Mouse (Mus musculus) heart, postnatal 36 days (tissue): ENCODE measurements around the gene Prps1. TPM values are rescaled to one million over a fixed set of nuclear protein-coding genes. Genes with fewer than 3 reads are reported as not detected.

Source experiments
- DNase-seq, 2 experiments: peaks; one replicate each; pipeline ENCODE4 v3.0.0; 2021 to 2022
- intact Hi-C: fragments of 180-260 bp; cut with DNase I; formaldehyde crosslinking; loops from one replicate; pipeline ENCODE4 v1.15.1; 2025
- total RNA-seq, 2 experiments: library from RNA; stranded (reverse); gene quantifications; 2 replicates each; pipeline ENCODE4 v1.2.3; 2021

Prps1 gene
- total RNA-seq, result 10 to 100 TPM; 27.4 to 30.5 TPM

GRCm38 (mm10) chrX:140456279-140456731 lies at the start of gene Prps1:
Gene Prps1 (plus strand): TSS chrX:140456613.
- DNase-seq, result peak; percentile 80 to 84
- intact Hi-C loops, result no loop called here

GRCm38 (mm10) chrX:140407593-140407992 lies 48.8 kb upstream of the Prps1 start:
- no peak for DNase-seq
- intact Hi-C loops, result no loop called here

- no peak for DNase-seq
- intact Hi-C loops, result no loop called here
These were observed 37.9 kb upstream of the Prps1 start for GRCm38 (mm10) chrX:140418467-140418866.

GRCm38 (mm10) chrX:140427124-140427523 lies 29.3 kb upstream of the Prps1 start:
- no peak for DNase-seq
- intact Hi-C loops, result no loop called here

GRCm38 (mm10) chrX:140428252-140428651 lies 28.2 kb upstream of the Prps1 start:
- peak in 1 of 2 experiments; percentile 9 for DNase-seq

GRCm38 (mm10) chrX:140429985-140430384 lies 26.4 kb upstream of the Prps1 start:
- no peak for DNase-seq
- intact Hi-C loops, result no loop called here

More at GRCm38 (mm10) chrX:140428252-140428651, 28.2 kb upstream of the Prps1 start:
- intact Hi-C loops, result no loop called here

GRCm38 (mm10) chrX:140430506-140430905 lies 25.9 kb upstream of the Prps1 start:
- intact Hi-C loops, result no loop called here
- no peak for DNase-seq

- intact Hi-C loops, result no loop called here
- DNase-seq, result no peak
These were observed 24.4 kb upstream of the Prps1 start for GRCm38 (mm10) chrX:140431981-140432380.

GRCm38 (mm10) chrX:140432786-140433185 lies 23.6 kb upstream of the Prps1 start:
- no peak for DNase-seq
- intact Hi-C loops, result no loop called here

- intact Hi-C loops, result no loop called here
- DNase-seq, result no peak
These were observed 18.5 kb upstream of the Prps1 start for GRCm38 (mm10) chrX:140437906-140438305.

GRCm38 (mm10) chrX:140445551-140445950 lies 10.9 kb upstream of the Prps1 start:
- peak in 1 of 2 experiments; percentile 16 for DNase-seq
- intact Hi-C loops, result no loop called here

- intact Hi-C loops, result no loop called here
- DNase-seq, result no peak
These were observed 6.3 kb upstream of the Prps1 start for GRCm38 (mm10) chrX:140450071-140450470.

- no peak for DNase-seq
- intact Hi-C loops, result no loop called here
These were observed 508 bp downstream of the Prps1 start for GRCm38 (mm10) chrX:140456751-140457491.

- no peak for DNase-seq
- intact Hi-C loops, result no loop called here
These were observed 1.1 kb downstream of the Prps1 start for GRCm38 (mm10) chrX:140457502-140457901.

GRCm38 (mm10) chrX:140478231-140478630 lies 21.8 kb downstream of the Prps1 start:
- intact Hi-C loops, result loop anchor here (5.0 kb wide), 2 partner anchors 244 to 369 kb away; no protein-coding TSS in a partner anchor
- no peak for DNase-seq

GRCm38 (mm10) chrX:140479171-140479570 lies 22.8 kb downstream of the Prps1 start:
- peak in 1 of 2 experiments; percentile 61 for DNase-seq
- intact Hi-C loops, result loop anchor here (1.0 to 5.0 kb wide), 3 partner anchors 121 to 368 kb away; partner anchors contain the start of gene Tsc22d3

GRCm38 (mm10) chrX:140489174-140489573 lies 32.8 kb downstream of the Prps1 start:
- intact Hi-C loops, result no loop called here

GRCm38 (mm10) chrX:140490203-140490602 lies 33.8 kb downstream of the Prps1 start:
- no peak for DNase-seq
- intact Hi-C loops, result loop anchor here (5.0 kb wide), 1 partner anchor 232 kb away; no protein-coding TSS in a partner anchor

More at GRCm38 (mm10) chrX:140489174-140489573, 32.8 kb downstream of the Prps1 start:
- no peak for DNase-seq

- intact Hi-C loops, result loop anchor here (1.0 to 5.0 kb wide), 3 partner anchors 51 to 230 kb away; partner anchors contain the start of gene Tsc22d3
These were observed 35.6 kb downstream of the Prps1 start for GRCm38 (mm10) chrX:140491884-140492571.

GRCm38 (mm10) chrX:140493527-140494029 lies 37.2 kb downstream of the Prps1 start:
- no peak for DNase-seq
- intact Hi-C loops, result loop anchor here (5.0 kb wide), 1 partner anchor 229 kb away; no protein-coding TSS in a partner anchor

More at GRCm38 (mm10) chrX:140491884-140492571, 35.6 kb downstream of the Prps1 start:
- no peak for DNase-seq

- intact Hi-C loops, result loop anchor here (5.0 kb wide), 1 partner anchor 228 kb away; no protein-coding TSS in a partner anchor
These were observed 37.8 kb downstream of the Prps1 start for GRCm38 (mm10) chrX:140494170-140494569.

More at GRCm38 (mm10) chrX:140494170-140494569, 37.8 kb downstream of the Prps1 start:
- no peak for DNase-seq
